Mouse (Mus musculus): ENCODE data around the gene Spata32.

Gene Spata32

DNA sequence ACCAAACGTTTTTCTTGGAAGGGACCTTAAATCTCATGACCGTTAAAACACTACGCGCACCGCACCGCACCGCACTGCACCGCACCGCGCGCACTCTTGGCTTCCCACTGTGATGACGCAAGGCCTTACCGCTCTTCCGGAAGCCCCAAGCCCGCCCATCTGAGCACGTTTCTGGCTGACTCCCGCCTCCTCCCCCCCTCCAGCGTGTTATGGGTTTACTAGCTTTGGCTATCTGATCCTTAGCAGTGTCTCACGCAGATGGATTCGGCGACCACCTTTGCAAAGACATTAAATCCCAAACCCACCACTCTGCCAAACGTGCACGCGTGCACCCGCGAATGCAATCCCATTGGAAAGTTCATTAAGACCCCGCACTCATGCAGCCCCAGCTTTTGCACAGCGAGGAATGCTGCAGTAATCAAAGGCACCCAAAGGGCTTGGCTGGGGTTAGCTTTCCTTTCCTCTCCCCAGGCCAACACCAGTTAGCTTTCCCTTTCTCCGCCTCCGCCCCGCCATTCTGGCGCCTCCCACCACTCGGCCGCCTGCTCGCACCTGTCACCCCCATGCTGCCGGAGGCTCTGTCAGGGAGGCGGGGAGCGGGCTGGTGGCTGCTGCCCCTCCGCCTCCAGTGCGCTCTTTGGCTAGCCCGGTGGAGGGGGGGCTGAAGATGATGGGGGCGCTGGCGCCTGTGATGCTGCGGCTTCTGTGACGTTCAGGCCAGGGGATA lies at the start of gene Spata32:
Spata32 (minus strand) TSS at position 643 of the 727 bp plus-strand sequence.
- peak; percentile 86 for DNase-seq

GRCm38 (mm10) chr11:103267346-103268219 lies 49.4 kb upstream of the Spata32 start, which contains the start of gene Map3k14:
TSS of gene Map3k14 (minus strand) at chr11:103267472.
- peak; percentile 100 for DNase-seq

DNA sequence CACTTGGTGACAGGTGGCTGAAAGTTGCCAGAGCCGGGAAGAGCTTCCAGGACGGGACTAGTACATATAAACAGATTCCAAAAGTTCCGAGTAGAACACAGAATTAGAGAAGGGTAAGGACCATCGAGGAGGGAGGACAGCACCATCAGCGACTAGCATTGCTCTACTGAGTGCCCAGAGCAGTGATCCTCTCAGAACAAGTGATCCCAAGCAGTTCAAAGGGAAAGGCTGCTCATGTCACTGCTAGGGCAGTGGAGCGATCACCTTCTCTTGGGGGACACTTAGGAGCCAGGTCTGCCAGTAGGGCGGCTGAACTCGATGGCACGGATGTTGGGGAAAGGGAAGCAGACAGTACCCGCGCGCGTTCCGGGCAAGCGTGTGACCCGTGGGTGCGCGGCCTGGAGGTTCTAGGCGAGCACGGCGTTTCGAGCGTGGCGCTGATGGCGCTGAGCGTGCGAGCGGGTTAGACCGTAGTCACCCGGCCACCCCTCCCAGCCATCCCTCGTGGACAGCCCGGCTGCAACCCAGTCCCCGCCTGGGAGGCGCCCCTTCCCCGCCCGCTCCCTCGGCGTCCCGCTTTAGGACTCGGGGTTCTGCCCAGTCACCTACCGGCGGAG lies 48.6 kb upstream of the Spata32 start:
- no peak for DNase-seq

DNA sequence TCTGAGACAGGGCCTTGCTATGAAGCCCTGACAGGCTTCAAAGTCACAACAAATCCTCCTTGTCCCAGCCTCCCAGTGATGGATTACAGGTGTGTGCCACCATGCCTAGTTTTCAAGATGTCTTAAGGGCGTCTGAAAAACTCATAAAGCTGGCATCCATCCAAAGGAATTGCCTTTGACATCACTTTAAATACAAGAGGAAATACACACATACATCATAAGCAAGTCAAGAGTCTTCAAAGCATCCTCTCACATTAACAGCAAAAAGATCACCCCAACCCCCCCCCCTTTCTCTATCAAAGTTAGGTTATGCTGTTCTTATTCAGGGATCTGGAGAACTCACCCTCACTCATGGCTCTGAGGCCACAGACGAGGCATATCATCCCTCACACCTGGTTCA lies 47.6 kb upstream of the Spata32 start:
- no peak for DNase-seq

GRCm38 (mm10) chr11:103265211-103265610 lies 47.0 kb upstream of the Spata32 start:
- no peak for DNase-seq

GRCm38 (mm10) chr11:103264427-103265005 lies 46.3 kb upstream of the Spata32 start:
- DNase-seq = no peak

DNA sequence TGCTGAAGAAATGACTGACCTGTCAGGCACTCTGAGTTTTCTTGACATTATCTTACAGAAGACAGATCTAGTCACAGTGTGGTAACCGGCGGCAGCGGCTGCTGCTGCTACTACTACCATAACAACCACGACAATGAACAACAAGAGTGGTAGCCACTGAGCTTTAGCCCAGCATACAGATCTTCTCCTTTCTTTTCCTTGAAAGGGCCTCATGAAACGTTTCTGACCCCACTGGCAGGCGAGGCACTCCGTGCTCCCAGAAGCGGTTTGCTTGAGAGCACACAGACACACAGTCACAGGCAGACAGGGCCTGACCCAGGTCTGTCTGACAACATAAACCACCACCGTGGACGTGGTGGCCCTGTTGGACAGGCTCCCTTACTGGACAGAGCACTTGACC lies 45.3 kb upstream of the Spata32 start:
- DNase-seq = no peak

DNA sequence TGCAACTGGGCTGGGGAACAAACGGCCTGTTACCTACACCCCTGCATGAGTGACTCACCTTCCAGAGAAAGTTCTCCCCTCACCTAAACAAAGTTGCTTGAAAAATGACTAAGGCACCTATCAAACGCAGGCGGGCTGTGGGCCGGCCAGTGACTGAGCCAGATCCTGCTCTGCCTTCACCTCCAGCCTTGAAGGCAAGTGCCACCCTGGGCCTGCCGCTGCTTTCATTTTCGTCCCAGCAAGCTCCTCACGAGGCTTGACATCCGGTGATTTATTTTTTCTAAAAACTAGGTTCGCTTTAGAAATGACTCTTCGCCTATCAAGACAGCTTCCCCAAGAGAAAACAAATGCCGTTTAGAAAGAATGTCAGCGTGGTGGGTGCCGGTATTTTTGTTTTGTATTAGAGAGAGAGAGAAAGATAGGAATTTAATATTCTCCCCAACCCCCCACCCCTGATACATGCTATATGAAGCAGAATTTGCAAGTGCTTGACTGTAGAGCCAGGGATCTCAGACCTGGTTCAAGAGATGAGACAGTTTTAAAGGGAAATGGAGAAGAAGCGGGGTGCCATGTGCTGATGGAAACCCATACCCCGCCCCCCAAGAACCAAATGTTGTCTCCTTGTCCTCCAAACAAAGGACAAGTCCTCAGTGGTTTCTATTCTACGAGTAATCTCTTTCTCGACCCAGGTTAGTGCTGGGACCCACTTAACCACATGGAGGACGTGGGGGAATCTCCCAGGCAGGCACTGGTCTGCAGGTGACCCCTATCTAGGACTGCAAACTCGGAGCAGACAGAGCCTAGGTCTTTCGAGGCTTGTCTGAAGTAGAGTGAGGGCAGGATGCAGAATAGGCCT lies 44.4 kb upstream of the Spata32 start:
- no peak for DNase-seq

- DNase-seq = peak; percentile 18
Observed at GRCm38 (mm10) chr11:103261671-103262411, 43.6 kb upstream of the Spata32 start.

- peak; percentile 13 for DNase-seq
Observed at GRCm38 (mm10) chr11:103260515-103261192, 42.4 kb upstream of the Spata32 start.

DNA sequence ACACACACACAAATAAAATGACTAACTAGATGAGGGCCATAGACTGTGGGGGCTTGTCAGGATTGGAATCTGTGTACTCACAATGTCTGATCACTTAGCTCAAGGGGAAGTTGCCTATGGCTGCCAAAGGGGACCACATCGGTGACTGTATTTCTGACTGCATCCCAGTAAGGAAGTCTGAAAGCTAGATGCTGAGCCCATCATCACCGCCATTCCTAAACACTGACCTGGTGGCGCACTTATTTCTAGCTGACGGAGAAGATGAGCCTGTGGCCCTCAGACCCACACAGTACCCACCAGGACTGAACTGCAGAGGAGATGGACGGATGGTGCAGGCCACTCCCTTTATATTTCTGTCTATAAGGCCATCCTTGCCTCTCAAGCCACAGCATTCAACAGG lies 41.8 kb upstream of the Spata32 start:
- no peak for DNase-seq

DNA sequence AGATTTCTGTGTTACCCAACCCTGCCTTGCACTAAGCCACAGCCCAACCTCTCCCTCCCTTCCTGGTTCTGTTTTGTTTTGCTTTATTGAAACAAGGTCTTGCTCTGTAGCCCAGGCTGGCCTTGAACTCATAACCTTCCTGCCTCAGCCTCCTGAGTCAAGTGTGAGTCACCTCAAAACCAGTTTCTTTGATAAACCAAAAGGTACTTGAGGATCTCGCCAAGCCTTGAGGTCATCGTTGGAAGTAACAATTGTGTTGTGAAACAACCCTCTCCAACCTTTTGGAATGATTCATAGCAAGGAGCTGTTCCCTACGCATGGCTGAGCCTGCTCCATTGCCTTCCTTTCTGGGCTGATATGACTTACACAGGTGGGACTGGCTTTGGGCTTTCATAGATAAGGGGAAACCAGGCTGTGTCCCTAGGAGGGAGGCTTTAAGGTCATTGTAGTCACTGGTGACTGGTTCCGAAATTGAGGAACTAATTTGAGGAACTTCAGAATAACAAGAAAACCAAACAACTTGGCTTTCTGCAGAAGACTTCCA lies 39.8 kb upstream of the Spata32 start:
- DNase-seq = no peak

GRCm38 (mm10) chr11:103253605-103254004 lies 35.4 kb upstream of the Spata32 start:
- no peak for DNase-seq

- DNase-seq = no peak
Observed at GRCm38 (mm10) chr11:103252380-103252779, 34.1 kb upstream of the Spata32 start.

- no peak for DNase-seq
Observed at GRCm38 (mm10) chr11:103250324-103250723, 32.1 kb upstream of the Spata32 start.

DNA sequence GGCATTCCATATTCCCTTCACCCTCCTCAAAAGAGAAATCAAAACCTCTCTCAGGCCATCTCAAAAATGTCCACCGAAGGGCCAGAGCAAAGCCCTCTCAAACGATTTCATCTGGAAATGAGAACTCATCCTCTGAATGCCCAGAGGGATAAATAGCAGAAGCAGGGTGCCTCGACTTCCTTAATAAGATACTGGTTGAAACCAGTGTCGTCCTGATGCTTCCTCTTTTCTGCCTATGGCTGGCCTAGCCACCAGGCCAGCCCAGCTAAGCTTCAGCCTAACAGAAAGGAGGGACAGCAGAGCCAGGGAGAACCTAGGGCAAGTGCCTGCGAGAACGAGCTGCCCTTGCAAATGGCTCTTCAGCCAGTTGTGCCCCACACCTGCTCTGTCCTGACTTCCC lies 31.3 kb upstream of the Spata32 start:
- DNase-seq = no peak

DNA sequence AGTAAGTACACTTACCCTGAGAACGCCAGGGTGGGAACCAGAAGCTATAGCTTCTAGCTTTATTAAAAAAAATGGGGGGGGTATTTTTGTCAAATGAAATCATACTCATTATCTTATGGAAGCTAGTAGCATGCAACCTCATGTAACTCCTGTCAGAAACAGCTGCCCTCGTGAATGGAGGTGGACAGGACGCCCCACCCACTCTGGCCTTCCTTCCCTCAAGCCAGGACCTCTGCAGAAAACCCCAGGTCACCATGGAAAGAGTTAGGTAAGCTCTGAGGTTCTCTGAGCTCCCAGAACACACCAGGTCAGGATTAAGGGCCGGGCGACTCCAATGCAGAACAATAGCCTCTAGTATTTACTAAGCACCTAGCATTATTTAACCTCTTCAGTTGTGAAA lies 30.6 kb upstream of the Spata32 start:
- no peak for DNase-seq

- peak; percentile 67 for DNase-seq
Observed at GRCm38 (mm10) chr11:103247504-103248177, 29.4 kb upstream of the Spata32 start.

DNA sequence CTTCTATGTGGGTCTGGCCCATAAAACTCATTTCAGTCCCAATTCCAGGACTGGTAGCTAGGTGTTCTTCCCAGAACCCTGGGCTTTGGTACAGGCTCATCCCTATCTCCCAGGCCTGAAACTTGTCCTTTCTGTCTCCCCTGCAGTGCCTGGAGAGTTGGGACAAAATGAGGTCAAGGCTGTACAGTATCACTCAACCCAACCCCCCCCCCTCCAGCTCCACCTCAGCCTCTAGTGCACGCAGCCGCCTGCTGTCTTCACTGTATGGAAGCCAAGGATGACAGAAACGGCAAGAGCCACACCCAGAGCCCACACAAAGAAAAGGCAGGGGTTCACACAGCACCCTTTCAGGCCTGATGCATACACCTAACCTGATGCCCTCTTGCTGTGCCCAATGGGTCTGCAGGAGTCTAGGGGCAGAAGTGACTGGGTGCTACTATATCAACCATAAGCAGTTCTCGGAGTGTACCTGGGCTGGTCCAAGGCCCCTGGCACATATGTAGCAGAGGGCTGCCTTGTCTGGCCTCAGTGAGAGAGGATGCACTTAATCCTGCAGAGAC lies 28.6 kb upstream of the Spata32 start:
- no peak for DNase-seq
